Mouse (Mus musculus) kidney, postnatal 14 days (tissue): Measurements from ENCODE around the gene Cdc42ep3.

Experiments
- DNase-seq: peaks from one replicate; pipeline ENCODE4 v3.0.0; 2022; ENCODE audit warnings: mixed read lengths

Gene Cdc42ep3

GRCm38 (mm10) chr17:79285030-79285601 lies 69.8 kb downstream of the Cdc42ep3 start:
- no peak for DNase-seq
